Mouse (Mus musculus) telencephalon, adult 2 months (tissue): ENCODE measurements at regions not wholly inside any gene's neighbourhood (a gene's known extent, or its start where the extent isn't known, plus 50 kb on each side); places are given as distances from the start of the nearest gene placed in this dataset.
"Not testable (repeated sequence)": the region's sequence is repeated elsewhere in the genome, so short reads cannot be mapped to it uniquely, and the experiment has no call there.

Experiments
- DNase-seq: peaks from one replicate; pipeline ENCODE4 v3.0.0-alpha.2; 2011; ENCODE audit warnings: low read depth, low spot score

DNA sequence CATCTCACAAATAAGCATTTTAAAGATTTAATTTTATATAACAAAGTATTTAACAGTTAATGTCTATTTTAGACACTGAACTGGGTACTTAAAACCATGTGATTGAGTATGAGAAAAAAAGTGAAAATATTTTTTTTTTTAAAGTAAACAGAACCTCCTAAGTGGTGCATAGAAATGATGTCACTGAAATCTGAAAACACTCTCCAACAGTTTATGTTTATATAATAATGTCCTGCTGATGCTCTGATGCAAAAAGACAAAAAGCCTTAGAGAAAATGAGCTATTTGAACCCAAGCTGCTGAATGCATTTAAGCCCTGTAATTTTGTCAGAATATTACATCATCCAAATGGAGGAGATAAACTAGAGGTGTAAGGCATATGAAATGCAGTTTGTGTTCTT, 3447.1 kb downstream of the 9330182O14Rik start:
- no peak for DNase-seq

GRCm38 (mm10) chr15:43585751-43586150, 3451.6 kb downstream of the 9330182O14Rik start:
- DNase-seq, result peak; percentile 58

GRCm38 (mm10) chr15:43588021-43588420, 3453.9 kb downstream of the 9330182O14Rik start:
- DNase-seq, result peak; percentile 94

GRCm38 (mm10) chr15:43607700-43608099, 3473.5 kb downstream of the 9330182O14Rik start:
- DNase-seq, result no peak

DNA sequence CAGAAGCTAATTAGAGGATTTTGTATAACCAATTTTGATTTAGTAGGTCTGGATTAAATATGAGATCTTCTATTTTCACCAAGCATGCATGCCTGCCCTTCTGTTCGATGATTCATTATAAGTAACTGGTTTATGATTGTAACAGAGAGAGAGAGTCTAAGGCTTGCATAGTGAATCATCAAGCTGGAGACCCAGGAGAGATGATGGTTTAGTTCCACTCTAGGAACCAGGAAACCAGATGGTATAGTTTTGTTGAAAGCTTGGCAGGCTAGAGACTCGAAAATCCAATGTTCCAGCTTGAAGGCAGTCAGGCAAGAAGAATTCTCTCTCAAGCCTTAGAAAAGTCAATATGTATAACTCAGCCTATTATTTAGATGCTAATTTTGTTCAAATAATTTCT, 3475.7 kb downstream of the 9330182O14Rik start:
- peak; percentile 67 for DNase-seq

DNA sequence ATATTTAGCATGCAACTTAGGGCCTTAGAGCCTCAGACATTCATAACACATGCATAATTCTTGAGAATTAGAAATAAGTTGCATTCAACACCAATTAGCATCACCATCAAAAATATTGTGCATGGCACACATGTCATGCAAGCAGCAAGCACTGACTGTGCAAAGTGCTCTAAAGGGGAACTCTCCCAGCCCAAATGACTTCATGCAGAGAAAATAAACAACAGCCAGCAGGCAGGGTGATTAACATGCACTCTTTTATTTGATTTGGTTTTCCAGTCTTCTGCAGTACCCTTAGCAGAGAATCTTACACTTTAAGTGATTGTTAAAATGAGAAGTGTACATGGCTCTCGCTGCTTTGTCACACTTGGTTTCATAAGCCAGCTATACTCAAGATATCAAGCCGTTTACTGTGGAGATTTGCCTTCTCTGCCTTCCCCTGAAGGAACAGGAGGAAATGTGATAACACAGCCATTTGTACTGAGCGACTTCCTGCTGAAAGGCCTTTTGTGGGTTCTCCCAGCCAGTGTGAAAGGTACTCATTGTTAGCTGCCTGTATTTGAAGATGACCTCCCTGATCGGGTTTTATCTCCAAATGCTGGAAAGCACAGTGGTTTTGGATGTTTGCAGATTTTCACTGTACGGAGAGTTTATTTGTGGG, 3480.0 kb downstream of the 9330182O14Rik start:
- DNase-seq, result no peak

DNA sequence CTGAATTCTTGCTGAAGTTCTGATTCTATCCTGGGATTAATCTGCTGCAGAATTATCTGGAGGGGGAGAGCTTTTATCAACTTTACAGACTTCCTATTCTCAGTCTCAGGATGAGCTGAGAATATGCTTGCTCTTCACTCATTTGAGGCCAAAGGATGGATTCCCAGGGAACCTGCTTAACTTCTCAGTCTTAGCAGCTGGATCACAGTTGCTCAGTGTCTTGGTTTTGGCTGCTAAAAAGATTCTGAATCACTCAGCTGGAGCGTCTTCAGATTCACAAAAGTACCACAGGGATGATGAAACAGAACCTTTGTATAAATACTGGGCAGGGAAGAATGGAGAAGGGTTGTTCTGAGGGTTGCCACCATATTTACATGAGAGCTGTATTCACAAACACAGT, 3481.6 kb downstream of the 9330182O14Rik start:
- peak; percentile 9 for DNase-seq

DNA sequence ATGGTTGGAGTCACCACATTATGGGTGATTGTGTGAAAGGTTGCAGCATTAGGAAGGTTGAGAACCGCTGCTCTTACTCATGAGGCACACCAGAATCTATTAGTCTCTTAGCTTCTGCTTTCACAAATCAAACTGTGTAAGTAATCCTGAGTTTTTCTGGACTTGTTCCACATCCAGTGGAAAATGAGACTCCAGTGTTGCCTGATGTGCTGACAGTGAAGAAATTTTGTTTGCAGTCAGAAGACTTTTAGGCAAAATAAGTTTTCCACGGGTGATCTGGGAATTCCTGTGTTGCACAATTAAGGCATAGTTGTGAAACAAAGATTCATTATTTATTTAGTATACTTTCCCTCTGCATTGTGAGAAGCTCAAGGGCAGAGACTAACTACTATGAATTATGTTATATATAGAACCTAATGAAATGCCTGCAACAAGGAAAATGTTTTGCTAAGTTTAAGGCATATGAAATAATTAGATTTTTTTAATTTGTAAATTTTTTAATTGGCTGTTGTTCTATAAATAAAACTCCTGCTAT, 3490.3 kb downstream of the 9330182O14Rik start:
- no peak for DNase-seq

DNA sequence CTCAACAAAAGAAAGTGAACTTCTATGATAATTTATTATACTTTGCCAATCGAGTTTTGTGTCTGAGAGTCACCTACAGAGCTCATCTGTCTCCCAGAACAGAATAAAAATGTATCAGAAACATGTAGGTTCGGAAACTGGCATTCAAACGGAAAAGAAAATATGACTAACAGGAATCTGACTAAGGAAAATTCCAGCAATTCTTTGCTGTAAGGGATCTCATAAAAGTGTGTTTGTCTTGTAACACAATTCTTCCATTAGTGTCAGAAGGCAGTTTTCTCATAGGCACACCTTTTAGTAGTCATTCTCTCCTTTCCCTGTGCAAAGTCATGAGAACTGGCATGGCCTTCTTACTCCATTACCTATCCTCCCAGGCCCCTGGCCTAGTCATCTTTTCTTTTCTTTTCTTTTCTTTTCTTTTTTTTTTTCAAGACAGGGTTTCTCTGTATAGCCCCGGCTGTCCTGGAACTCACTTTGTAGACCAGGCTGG, 3490.9 kb downstream of the 9330182O14Rik start:
- no peak for DNase-seq

GRCm38 (mm10) chr15:43650818-43651500, 3516.8 kb downstream of the 9330182O14Rik start:
- no peak for DNase-seq

GRCm38 (mm10) chr15:43663648-43664047, 3529.5 kb downstream of the 9330182O14Rik start:
- DNase-seq, result no peak

DNA sequence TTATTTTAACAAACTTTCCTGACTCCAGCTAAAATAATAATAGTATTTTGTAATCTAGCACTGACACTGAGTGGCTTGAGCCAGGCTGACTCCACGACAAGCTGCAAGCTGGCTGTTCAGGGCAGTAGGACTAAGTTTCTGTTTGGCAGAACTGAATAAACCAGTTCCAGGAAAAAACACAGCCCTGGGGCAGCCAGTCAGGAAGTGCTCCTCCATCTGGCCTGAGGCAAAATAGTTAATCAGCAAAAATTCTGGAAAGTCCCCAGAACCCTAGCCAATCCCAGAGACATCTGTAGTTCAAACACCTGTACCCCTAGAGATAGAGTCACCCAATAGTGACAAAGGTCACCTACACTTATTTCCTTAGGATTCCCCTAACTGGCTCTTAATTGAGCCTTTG, 3544.7 kb downstream of the 9330182O14Rik start:
- DNase-seq, result no peak

GRCm38 (mm10) chr15:43682176-43682575, 3548.0 kb downstream of the 9330182O14Rik start:
- no peak for DNase-seq

DNA sequence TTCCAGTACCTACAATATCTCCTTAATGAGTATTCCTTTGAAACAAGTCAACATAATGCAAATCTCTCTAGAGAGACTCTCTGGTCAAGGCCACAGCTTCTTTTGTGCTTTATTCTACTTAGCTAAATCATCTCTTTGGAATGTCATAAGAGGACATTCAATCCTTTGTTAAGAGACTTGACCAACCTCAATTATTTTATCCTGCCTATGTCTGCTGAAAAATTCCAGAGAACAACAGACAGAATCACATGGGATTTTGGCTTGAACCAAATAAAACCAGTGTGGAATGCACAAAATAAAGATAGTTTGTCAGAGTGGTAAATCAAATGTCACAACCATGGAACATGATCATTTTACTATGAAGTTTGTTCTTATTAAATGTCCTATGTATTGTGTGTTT, 3557.8 kb downstream of the 9330182O14Rik start:
- not testable (repeated sequence) for DNase-seq

- peak; percentile 95 for DNase-seq
Observed at GRCm38 (mm10) chr15:43695451-43695850, 3561.3 kb downstream of the 9330182O14Rik start.

DNA sequence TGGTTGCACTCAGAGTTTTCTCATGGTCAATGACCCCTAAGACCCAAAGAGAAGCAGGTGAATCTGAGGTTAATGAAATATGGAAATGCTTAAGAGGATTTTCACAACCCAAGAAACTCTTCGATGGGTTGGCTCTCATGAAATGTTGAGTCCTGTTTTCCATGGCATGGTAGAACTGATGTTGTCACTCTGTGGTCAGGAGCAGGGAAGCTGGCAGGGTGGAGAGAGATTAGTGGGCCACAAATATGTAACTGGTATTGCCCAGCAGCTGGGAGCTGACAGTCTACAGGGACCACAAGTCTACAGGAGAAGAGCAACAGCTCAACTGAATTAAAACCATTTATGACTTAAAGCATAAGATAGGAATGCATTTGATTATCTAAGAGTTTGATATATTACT, 3582.9 kb downstream of the 9330182O14Rik start:
- DNase-seq, result no peak

- peak; percentile 86 for DNase-seq
Observed at GRCm38 (mm10) chr15:43717559-43717958, 3583.4 kb downstream of the 9330182O14Rik start.

DNA sequence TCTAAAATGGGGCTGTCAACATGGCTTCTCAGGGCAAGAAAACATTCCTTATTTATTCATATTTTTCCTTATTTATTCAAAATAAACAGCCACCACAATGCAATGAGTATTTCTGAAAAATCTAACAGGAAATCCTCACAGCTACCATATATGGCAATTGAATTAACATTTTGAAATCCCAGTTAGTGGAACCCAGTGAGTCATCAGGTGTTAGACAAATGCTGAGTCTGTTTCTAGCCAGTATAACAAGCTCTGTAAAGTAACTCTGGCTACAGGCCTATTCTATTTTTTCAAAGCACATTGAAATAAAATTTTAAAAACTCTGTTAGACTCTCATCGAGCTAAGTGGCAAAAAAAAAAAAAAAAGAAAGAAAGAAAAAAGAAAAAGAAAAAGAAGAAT, 3586.8 kb downstream of the 9330182O14Rik start:
- peak; percentile 85 for DNase-seq

- DNase-seq, result no peak
Observed at GRCm38 (mm10) chr15:43735697-43736096, 3601.5 kb downstream of the 9330182O14Rik start.

- DNase-seq, result peak; percentile 57
Observed at GRCm38 (mm10) chr15:43758256-43758655, 3624.1 kb downstream of the 9330182O14Rik start.

DNA sequence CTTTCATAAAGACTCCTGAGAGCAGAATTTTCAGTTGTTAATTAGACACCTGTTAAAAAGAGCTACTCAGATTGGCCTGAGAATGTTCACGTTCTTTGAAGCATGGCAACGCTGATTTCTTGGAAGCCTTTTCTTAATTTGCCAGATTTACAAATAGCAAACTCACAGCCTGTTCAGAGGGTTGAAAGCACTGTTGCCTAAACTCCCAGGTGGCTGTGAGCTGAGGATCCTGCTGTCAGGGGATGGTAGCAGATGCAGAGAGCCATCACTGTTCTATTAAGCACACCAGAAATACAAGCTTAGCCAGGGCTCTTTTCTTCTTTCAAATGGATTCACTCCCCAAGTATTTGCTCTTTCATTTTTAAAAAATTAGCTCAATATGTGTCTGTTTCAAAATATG, 3630.4 kb downstream of the 9330182O14Rik start:
- DNase-seq, result no peak

- peak; percentile 24 for DNase-seq
Observed at GRCm38 (mm10) chr15:43772718-43773117, 3638.6 kb downstream of the 9330182O14Rik start.

DNA sequence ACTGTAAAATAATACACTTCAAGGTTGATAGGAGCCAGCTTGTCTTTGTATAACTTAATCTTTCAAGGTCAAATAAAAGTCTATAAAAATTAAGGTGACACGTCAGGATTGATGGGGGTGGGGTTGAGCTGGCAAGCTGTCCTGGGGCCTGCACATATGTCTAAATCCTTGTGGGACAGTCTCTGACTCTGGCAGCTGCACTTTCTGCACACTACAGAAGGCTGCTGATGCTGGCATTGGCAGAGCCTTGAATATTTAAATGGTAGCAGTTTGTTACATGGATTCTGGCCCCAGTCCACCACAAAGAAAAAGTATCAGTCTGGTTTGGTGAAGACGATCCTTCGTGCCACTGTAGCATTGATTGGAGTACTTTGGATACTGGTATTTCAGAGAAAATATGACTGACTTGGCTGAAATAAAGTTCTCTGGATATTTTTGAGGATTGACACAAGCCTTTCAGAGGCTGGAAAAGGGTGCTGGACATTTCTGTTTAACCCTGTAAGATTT, 3648.0 kb downstream of the 9330182O14Rik start:
- DNase-seq, result not testable (repeated sequence)
